Comparison of ENCODE assay signal across 9 mouse cellular contexts in genomic region chr12:53768392-53768791, GRCm38 (mm10).
A peak's percentile ranks its signal among the peaks of the same experiment; 100 is the strongest.
DNase-seq lines count a peak whose midpoint lies in the region; ATAC-seq and TF ChIP-seq lines count a peak whose summit lies in the region.
"Had no signal": no experiment of that assay in that cellular context is flagged by ENCODE, and none has a peak within 500 bp of the region (broad histone marks: within the 10 kb centered on the region; RNA-seq: fewer than 3 reads in every experiment).

No protein-coding gene starts in this region.

- H3K4me1 ChIP-seq in heart, embryonic 10.5 days = no peaks in the 10 kb centered on the region
- no peaks in the 10 kb centered on the region for H3K4me1 ChIP-seq in kidney, adult 2 months (ENCODE audit: control insufficient read depth, insufficient read depth, low read length)

- ATAC-seq in CD4-positive, CD25-positive, alpha-beta regulatory T cell, adult 4 months = no peak
- no peak for ATAC-seq in inflammation-experienced regulatory T-cells, adult 6 months

- TF ChIP-seq CTCF in kidney, adult 2 months (conservative IDR thresholded peaks at IDR 0.05; ENCODE audit: insufficient read depth, insufficient read length, low read depth, low read length) = no peak

- no peak for TF ChIP-seq POLR2A in kidney, adult 2 months (IDR thresholded peaks at IDR 0.05; ENCODE audit: low read depth, low read length)

- no peaks in the 10 kb centered on the region for H3K27me3 ChIP-seq in heart, embryonic 10.5 days (ENCODE audit: insufficient read depth, poor library complexity, severe bottlenecking)
- H3K27me3 ChIP-seq in kidney, adult 2 months (replicated peaks; ENCODE audit: control insufficient read depth, insufficient read depth, low read length) = no peaks in the 10 kb centered on the region

- 78% methylated on average over 11 of the region's 11 CpGs for WGBS in heart, embryonic 10.5 days
- 46% methylated on average over 11 of the region's 11 CpGs for WGBS in kidney, adult 2 months

- peak; percentile 22 to 31 for DNase-seq in heart, adult 18-20 months
- no peak for DNase-seq in heart, embryonic 10.5 days (ENCODE audit: low spot score)
- DNase-seq in adrenal gland, postnatal 25 days = peak; percentile 72
- peak; percentile 53 for DNase-seq in kidney, adult 2 months
- peak; percentile 8 to 46 for DNase-seq in lung, postnatal 4 days
- no peak for DNase-seq in liver
- DNase-seq: B cell, adult 2 months had no signal

- H3K36me3 ChIP-seq in heart, embryonic 10.5 days = no peaks in the 10 kb centered on the region
- H3K36me3 ChIP-seq in kidney, adult 2 months (ENCODE audit: control insufficient read depth, insufficient read depth, low read length) = no peaks in the 10 kb centered on the region

- no peaks in the 10 kb centered on the region for H3K9me3 ChIP-seq in heart, embryonic 10.5 days

- H3K4me3 ChIP-seq in heart, embryonic 10.5 days = no peak overlapping the region
- H3K4me3 ChIP-seq in kidney, adult 2 months (ENCODE audit: insufficient read depth, low read depth, low read length) = no peak overlapping the region

- no peak overlapping the region for H3K27ac ChIP-seq in heart, embryonic 10.5 days
- H3K27ac ChIP-seq in kidney, adult 2 months (ENCODE audit: insufficient read depth, low read depth, low read length) = no peak overlapping the region

Comparison
In these comparisons a context has a peak if more than half of its experiments do, and no peak if none do; other contexts are left out.
1. DNase-seq: peak in heart, adult 18-20 months (2 of 2), adrenal gland, postnatal 25 days (single experiment), kidney, adult 2 months (single experiment) and lung, postnatal 4 days (2 of 2); none in heart, embryonic 10.5 days (single experiment) and liver (single experiment).